9 mouse cellular contexts compared by ENCODE assay signal in the genomic region with DNA sequence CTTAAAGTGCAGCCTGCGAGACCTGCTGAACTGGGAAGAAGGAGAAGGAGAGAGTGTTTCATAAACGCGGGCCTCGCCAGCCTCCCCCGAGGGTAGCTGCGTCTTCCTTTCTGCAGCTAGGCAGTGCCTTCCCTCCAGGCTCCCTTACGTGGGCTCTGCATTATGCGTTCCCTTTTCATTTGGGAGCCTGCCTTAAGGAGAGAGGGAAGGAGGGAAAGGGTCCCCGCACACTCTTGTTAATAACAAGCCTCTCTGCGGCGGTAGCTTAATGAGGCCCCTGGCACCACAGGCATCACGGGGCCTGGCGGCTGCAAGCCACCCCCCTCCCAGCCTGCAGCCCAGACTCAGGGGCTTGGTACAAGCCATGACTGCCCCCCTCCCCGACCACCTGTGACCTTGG. TPM values are rescaled to one million over a fixed set of nuclear protein-coding genes. Genes with fewer than 3 reads are reported as not detected.
DNase-seq lines count a peak whose midpoint lies in the region; ATAC-seq lines count a peak whose summit lies in the region.
"Had no signal": no experiment of that assay in that cellular context is flagged by ENCODE, and none has a peak within 500 bp of the region (broad histone marks: within the 10 kb centered on the region; RNA-seq: fewer than 3 reads in every experiment).

No protein-coding gene starts in this region.

- no peaks in the 10 kb centered on the region for H3K36me3 ChIP-seq in heart, embryonic 12.5 days
- no peaks in the 10 kb centered on the region for H3K36me3 ChIP-seq in neural tube, embryonic 11.5 days (ENCODE audit: control insufficient read depth, insufficient read depth, low read length)
- no peaks in the 10 kb centered on the region for H3K36me3 ChIP-seq in limb, embryonic 13.5 days
- no peaks in the 10 kb centered on the region for H3K36me3 ChIP-seq in stomach, embryonic 16.5 days (ENCODE audit: control insufficient read depth, insufficient read depth, low read length)

- H3K27me3 ChIP-seq in heart, embryonic 12.5 days (replicated peaks): no peaks in the 10 kb centered on the region
- H3K27me3 ChIP-seq in neural tube, embryonic 11.5 days (ENCODE audit: control insufficient read depth, insufficient read depth, low read length): peaks cover 5% of the 10 kb centered on the region; the same call in 1 of the 2 replicates
- H3K27me3 ChIP-seq in limb, embryonic 13.5 days: peaks cover 50% of the 10 kb centered on the region
- H3K27me3 ChIP-seq in stomach, embryonic 16.5 days (ENCODE audit: control insufficient read depth, insufficient read depth, low read length): no peaks in the 10 kb centered on the region

- no peak for ATAC-seq in heart, embryonic 12.5 days (ENCODE audit: insufficient number of reproducible peaks, low FRiP score)
- ATAC-seq in neural tube, embryonic 11.5 days (ENCODE audit: insufficient read depth, low FRiP score, low TSS enrichment): no peak
- no peak for ATAC-seq in limb, embryonic 13.5 days (ENCODE audit: low FRiP score, low read depth)
- no peak for ATAC-seq in stomach, embryonic 16.5 days (ENCODE audit: insufficient read depth, low FRiP score)

- H3K9me3 ChIP-seq in heart, embryonic 12.5 days (replicated peaks): no peaks in the 10 kb centered on the region
- no peaks in the 10 kb centered on the region for H3K9me3 ChIP-seq in neural tube, embryonic 11.5 days (ENCODE audit: control insufficient read depth, low read length)
- H3K9me3 ChIP-seq in limb, embryonic 13.5 days: no peaks in the 10 kb centered on the region
- H3K9me3 ChIP-seq in stomach, embryonic 16.5 days (replicated peaks; ENCODE audit: control insufficient read depth, low read length): no peaks in the 10 kb centered on the region

- DNase-seq in heart, postnatal 14 days: no peak
- no peak for DNase-seq in neural tube, embryonic 11.5 days (ENCODE audit: low spot score)
- DNase-seq in neural tube, embryonic 10.5 days (ENCODE audit: extremely low spot score, low spot score): no peak
- no peak for DNase-seq in yolk sac, embryonic 10.5 days (ENCODE audit: low spot score)
- DNase-seq in adrenal gland, adult 8-10 months: no peak
- DNase-seq: lung, adult 2 months had no signal

- H3K9ac ChIP-seq in heart, embryonic 12.5 days: no peak overlapping the region
- H3K9ac ChIP-seq in neural tube, embryonic 11.5 days (ENCODE audit: low read length): peak overlapping the region; percentile 31
- peak overlapping the region; percentile 10 for H3K9ac ChIP-seq in limb, embryonic 13.5 days
- H3K9ac ChIP-seq in stomach, embryonic 16.5 days (ENCODE audit: low read length): peak overlapping the region; percentile 60; the same call in 1 of the 2 replicates

- peaks cover 55% of the 10 kb centered on the region for H3K4me1 ChIP-seq in heart, embryonic 12.5 days (replicated peaks)
- peaks cover 25% of the 10 kb centered on the region for H3K4me1 ChIP-seq in neural tube, embryonic 11.5 days (ENCODE audit: control insufficient read depth, insufficient read depth, low read length)
- peaks cover 83% of the 10 kb centered on the region for H3K4me1 ChIP-seq in limb, embryonic 13.5 days
- peaks cover 21% of the 10 kb centered on the region for H3K4me1 ChIP-seq in stomach, embryonic 16.5 days (ENCODE audit: control insufficient read depth, insufficient read depth, low read length)

- peak overlapping the region; percentile 1; the same call in 1 of the 2 replicates for H3K27ac ChIP-seq in heart, embryonic 12.5 days (ENCODE audit: poor library complexity, severe bottlenecking)
- H3K27ac ChIP-seq in neural tube, embryonic 11.5 days (ENCODE audit: low read depth, low read length): no peak overlapping the region
- H3K27ac ChIP-seq in limb, embryonic 13.5 days: peak overlapping the region; percentile 81
- peak overlapping the region; percentile 21 for H3K27ac ChIP-seq in stomach, embryonic 16.5 days (ENCODE audit: low read length)

- no peak overlapping the region for H3K4me3 ChIP-seq in heart, embryonic 12.5 days
- no peak overlapping the region for H3K4me3 ChIP-seq in neural tube, embryonic 11.5 days (ENCODE audit: low read depth, low read length)
- H3K4me3 ChIP-seq in limb, embryonic 13.5 days: peak overlapping the region; percentile 2; the same call in 1 of the 2 replicates
- H3K4me3 ChIP-seq in stomach, embryonic 16.5 days (replicated peaks; ENCODE audit: low read length): no peak overlapping the region

- WGBS in heart, embryonic 12.5 days: 52% methylated on average over 14 of the region's 14 CpGs
- WGBS in neural tube, embryonic 11.5 days: 27% methylated on average over 14 of the region's 14 CpGs
- 6% methylated on average over 14 of the region's 14 CpGs for WGBS in limb, embryonic 13.5 days
- 54% methylated on average over 14 of the region's 14 CpGs for WGBS in stomach, embryonic 16.5 days

- H3K4me2 ChIP-seq in heart, embryonic 12.5 days: no peak overlapping the region
- H3K4me2 ChIP-seq in neural tube, embryonic 11.5 days (ENCODE audit: low read depth): no peak overlapping the region
- H3K4me2 ChIP-seq in limb, embryonic 13.5 days (replicated peaks): peak overlapping the region; percentile 42
- no peak overlapping the region for H3K4me2 ChIP-seq in stomach, embryonic 16.5 days (ENCODE audit: low read depth, low read length)

- intact Hi-C loops in heart, postnatal 14 days (cut with DNase I): no loop called here

RNA-seq across cellular contexts. Expression of gene Flrt1, which starts 8.0 kb away (rescaled TPM):
- polyA plus RNA-seq in heart, embryonic 12.5 days (2016; fragmentation: Nextera tagmentation; extraction: Ambion mirVana): 0.81 and 0.87 TPM in 2 replicates
- total RNA-seq in heart, postnatal 14 days (2021): 1 to 10 TPM in 1 of 2 experiments, under 1 TPM in 1; 0.98 to 1.0 TPM
- 6.6 and 7.5 TPM in 2 replicates for polyA plus RNA-seq in neural tube, embryonic 11.5 days (2014; fragmentation: Nextera tagmentation; extraction: Ambion mirVana)
- polyA plus RNA-seq in limb, embryonic 13.5 days (2015; fragmentation: Nextera tagmentation; extraction: Ambion mirVana): 7.7 and 8.1 TPM in 2 replicates
- 3.4 and 3.6 TPM in 2 replicates for polyA plus RNA-seq in stomach, embryonic 16.5 days (2015; fragmentation: Nextera tagmentation; extraction: Ambion mirVana)
- total RNA-seq in adrenal gland, adult 8-10 months (2022): 10 to 100 TPM in 2 of 4 experiments, 1 to 10 TPM in 2; 2.9 to 27.5 (median 14.8) TPM

RNA-seq across cellular contexts. Expression of gene Macrod1, which starts 57.0 kb away (rescaled TPM):
- polyA plus RNA-seq in heart, embryonic 12.5 days (2016; fragmentation: Nextera tagmentation; extraction: Ambion mirVana): 29.0 and 30.0 TPM in 2 replicates
- 100 to 1,000 TPM; 181 to 186 TPM for total RNA-seq in heart, postnatal 14 days (2021)
- 3.2 and 3.3 TPM in 2 replicates for polyA plus RNA-seq in neural tube, embryonic 11.5 days (2014; fragmentation: Nextera tagmentation; extraction: Ambion mirVana)
- polyA plus RNA-seq in limb, embryonic 13.5 days (2015; fragmentation: Nextera tagmentation; extraction: Ambion mirVana): 12.3 and 13.3 TPM in 2 replicates
- 10.0 and 14.0 TPM in 2 replicates for polyA plus RNA-seq in stomach, embryonic 16.5 days (2015; fragmentation: Nextera tagmentation; extraction: Ambion mirVana)
- 10 to 100 TPM; 27.7 to 64.8 (median 40.3) TPM for total RNA-seq in adrenal gland, adult 8-10 months (2022)
